Mouse (Mus musculus) heart, postnatal 0 days (tissue): Measurements from ENCODE around the gene Mrgpra1.

Experiments used
- CTCF ChIP-seq: IDR thresholded peaks from 2 replicates; pipeline ENCODE4 v1.5.1; 2016; ENCODE audit warnings: antibody characterized with exemption, control low read depth, low read depth
- EP300 ChIP-seq: IDR thresholded peaks from 2 replicates; pipeline ENCODE4 v1.6.1; 2016; ENCODE audit warnings: antibody characterized with exemption, low read depth

GRCm38 (mm10) chr7:47312289-47312688 is 41.8 kb downstream of the Mrgpra1 start:
- TF ChIP-seq CTCF: no peak
- no peak for TF ChIP-seq EP300
